Mouse (Mus musculus) embryonic fibroblast, embryonic 13.5 days (primary cell): Measurements from ENCODE around the gene Gm43518.

ENCODE experiments used
- CTCF ChIP-seq: IDR thresholded peaks from 2 replicates; pipeline ENCODE4 v1.5.1; 2011; ENCODE audit warnings: mild to moderate bottlenecking, control low read depth, low read length, moderate library complexity, borderline replicate concordance; ENCODE audit not compliant: insufficient read depth
- POLR2A ChIP-seq: IDR thresholded peaks from 2 replicates; pipeline ENCODE4 v1.6.1; 2011; ENCODE audit warnings: low read depth, mild to moderate bottlenecking, control low read depth, low read length, moderate library complexity

DNA sequence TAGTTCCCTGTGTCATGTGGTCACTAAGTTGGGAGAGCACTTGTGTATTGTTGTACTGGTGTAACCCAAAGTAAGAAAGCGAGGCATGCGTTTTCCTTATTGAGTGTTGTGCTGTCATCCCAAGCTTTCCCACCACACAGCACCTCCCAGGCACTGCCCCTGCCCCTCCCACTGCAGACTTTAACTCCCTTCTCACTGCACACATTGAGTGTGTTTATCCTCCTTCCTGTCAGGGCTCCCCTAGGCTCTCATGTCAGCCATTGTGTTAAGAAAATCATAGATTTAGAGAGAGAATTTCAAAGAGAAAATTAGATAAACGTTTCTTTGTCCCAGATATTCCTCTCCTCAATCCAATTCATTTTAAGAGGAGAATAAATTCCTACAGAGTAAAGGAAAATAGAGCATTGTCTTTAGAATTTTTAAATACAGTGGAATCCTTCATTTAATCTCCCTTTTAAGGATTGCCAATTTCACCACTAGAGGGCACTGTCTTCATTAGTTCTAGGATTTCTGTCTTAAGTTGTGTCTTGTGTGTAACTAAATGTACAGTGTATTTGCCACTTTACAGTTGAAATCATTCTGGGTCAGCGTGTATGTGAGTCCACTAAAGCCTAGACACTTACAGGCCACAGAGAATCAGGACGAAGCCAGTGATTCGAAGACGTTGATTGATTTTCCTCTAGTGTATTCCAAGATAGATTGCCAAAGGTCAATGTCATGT, 20.0 kb downstream of the Gm43518 start:
- TF ChIP-seq CTCF (no peak), POLR2A (no peak)
